Mouse (Mus musculus): ENCODE data around the gene Usp7. TPM values are rescaled to one million over a fixed set of nuclear protein-coding genes. Genes with fewer than 3 reads are reported as not detected.

Usp7 gene
- polyA plus RNA-seq, 2 experiments, result 35.5 to 57.5 TPM

GRCm38 (mm10) chr16:8686871-8687535 lies 105.1 kb downstream of the Usp7 start:
- H3K9ac ChIP-seq (replicated peaks), result peak overlapping the region; percentile 80

DNA sequence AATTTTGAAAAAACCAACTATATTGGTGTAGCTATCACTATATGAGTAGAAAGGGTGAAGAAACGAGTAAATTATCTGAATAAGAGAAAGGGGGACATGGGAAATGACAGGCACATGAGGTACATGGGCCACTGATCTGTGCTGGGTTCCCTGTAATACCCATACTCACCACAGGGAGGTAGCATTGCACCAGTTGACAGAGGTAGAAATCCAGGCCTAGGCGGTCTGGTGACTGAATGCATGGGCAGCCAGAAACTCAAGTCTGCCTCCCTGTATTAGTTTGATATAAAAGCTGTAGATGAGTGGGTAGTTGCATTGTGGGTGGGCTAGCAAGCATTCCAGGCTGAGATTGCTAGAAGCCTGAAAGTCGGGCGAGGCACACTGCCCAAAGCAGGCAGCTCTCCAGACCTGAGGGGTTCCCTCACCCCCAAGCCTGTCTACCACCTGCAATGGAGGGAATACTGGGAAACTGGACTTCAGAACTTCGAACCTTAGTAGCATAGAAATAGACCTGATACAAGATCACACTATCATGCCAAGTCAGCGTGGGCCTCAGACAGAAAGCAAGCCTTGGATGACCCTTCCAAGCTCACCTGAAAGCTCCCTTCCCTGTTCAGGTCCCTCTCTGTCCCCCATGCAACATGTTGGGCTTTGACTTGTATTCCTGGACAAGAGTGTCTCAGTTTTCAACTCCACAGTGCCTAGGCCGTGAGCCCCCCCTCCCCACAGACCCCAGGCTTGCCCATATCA lies 105.8 kb downstream of the Usp7 start:
- 14% methylated on average over 7 of the region's 7 CpGs for WGBS (ENCODE audit: insufficient replicate concordance)
- Histone ChIP-seq H3K4me2 (ENCODE audit: low read depth) (peak overlapping the region; percentile 89), H3K9ac (replicated peaks) (peak overlapping the region; percentile 80), H3K4me1 (replicated peaks; ENCODE audit: control insufficient read depth in 2 of 2, insufficient read depth in 2 of 2, low read length in 1 of 2) (peaks cover 40 to 46% of the 10 kb centered on the region in 2 experiments), H3K36me3 (replicated peaks; ENCODE audit: control insufficient read depth, insufficient read depth, low read depth) (peaks cover 46% of the 10 kb centered on the region), H3K4me3 (ENCODE audit: insufficient read depth in 1 of 2, low read depth in 2 of 2, low read length in 2 of 2) (peak overlapping the region; percentile 42 to 44), H3K9me3 (ENCODE audit: control insufficient read depth, low read length) (no peaks in the 10 kb centered on the region), H3K27me3 (ENCODE audit: control insufficient read depth, insufficient read depth, low read length) (no peaks in the 10 kb centered on the region), H3K27ac (peak overlapping the region; percentile 91)
- ATAC-seq (ENCODE audit: insufficient read depth), result peak; percentile 46
- peak; percentile 79 to 84 (median 80) for DNase-seq (ENCODE audit: low read depth in 3 of 3, low spot score in 3 of 3)
- TF ChIP-seq CTCF (IDR thresholded peaks at IDR 0.05; ENCODE audit: low read depth), result peak; percentile 98
- TF ChIP-seq EP300 (IDR thresholded peaks at IDR 0.05; ENCODE audit: low read depth), result no peak; the same call in 1 of the 2 replicates

More at GRCm38 (mm10) chr16:8686871-8687535, 105.1 kb downstream of the Usp7 start:
- 18% methylated on average over 11 of the region's 11 CpGs for WGBS (ENCODE audit: insufficient replicate concordance)
- peaks cover 40 to 46% of the 10 kb centered on the region in 2 experiments for H3K4me1 ChIP-seq (replicated peaks; ENCODE audit: control insufficient read depth in 2 of 2, insufficient read depth in 2 of 2, low read length in 1 of 2)
- H3K36me3 ChIP-seq (replicated peaks; ENCODE audit: control insufficient read depth, insufficient read depth, low read depth), result peaks cover 53% of the 10 kb centered on the region
- TF ChIP-seq CTCF (IDR thresholded peaks at IDR 0.05; ENCODE audit: low read depth), result peak; percentile 33; the same call in 1 of the 2 replicates
- TF ChIP-seq EP300 (IDR thresholded peaks at IDR 0.05; ENCODE audit: low read depth), result peak; percentile 98
- DNase-seq (ENCODE audit: low read depth in 3 of 3, low spot score in 3 of 3) (peak; percentile 91 to 93 (median 92)), ATAC-seq (ENCODE audit: insufficient read depth) (peak; percentile 96)
- no peaks in the 10 kb centered on the region for H3K9me3 ChIP-seq (ENCODE audit: control insufficient read depth, low read length)
- H3K27ac ChIP-seq, result peak overlapping the region; percentile 91
- H3K27me3 ChIP-seq (ENCODE audit: control insufficient read depth, insufficient read depth, low read length), result no peaks in the 10 kb centered on the region
- peak overlapping the region; percentile 89 for H3K4me2 ChIP-seq (ENCODE audit: low read depth)
- peak overlapping the region; percentile 42 to 44 for H3K4me3 ChIP-seq (ENCODE audit: insufficient read depth in 1 of 2, low read depth in 2 of 2, low read length in 2 of 2)

DNA sequence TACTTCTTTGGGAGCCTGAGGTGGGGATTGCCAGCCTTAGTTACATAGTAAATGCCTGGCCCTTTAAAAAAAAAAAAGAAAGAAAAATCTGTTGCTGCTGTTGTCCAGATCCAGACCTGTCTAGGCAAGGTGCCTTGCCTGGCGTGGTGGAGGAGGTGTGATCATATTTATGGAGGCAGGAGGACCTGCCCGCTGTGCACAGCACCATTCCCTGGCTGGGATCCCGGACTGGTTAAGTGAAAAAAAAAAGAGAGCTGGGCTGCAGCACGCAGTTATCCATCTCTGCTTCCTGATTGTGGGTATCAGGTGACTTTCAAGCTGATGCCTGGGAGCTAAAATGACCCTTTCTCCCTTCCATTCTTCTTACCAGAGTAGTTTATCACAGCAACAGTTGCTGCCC lies 107.0 kb downstream of the Usp7 start:
- ATAC-seq (ENCODE audit: insufficient read depth) (no peak), DNase-seq (ENCODE audit: low read depth in 3 of 3, low spot score in 3 of 3) (no peak)
- Histone ChIP-seq H3K9ac (replicated peaks) (peak overlapping the region; percentile 80; the same call in 1 of the 2 replicates), H3K27ac (peak overlapping the region; percentile 91), H3K9me3 (ENCODE audit: control insufficient read depth, low read length) (no peaks in the 10 kb centered on the region), H3K4me1 (replicated peaks; ENCODE audit: control insufficient read depth in 2 of 2, insufficient read depth in 2 of 2, low read length in 1 of 2) (peaks cover 42 to 45% of the 10 kb centered on the region in 2 experiments), H3K36me3 (replicated peaks; ENCODE audit: control insufficient read depth, insufficient read depth, low read depth) (peaks cover 34% of the 10 kb centered on the region), H3K4me3 (ENCODE audit: insufficient read depth in 1 of 2, low read depth in 2 of 2, low read length in 2 of 2) (no peak overlapping the region), H3K4me2 (ENCODE audit: low read depth) (no peak overlapping the region), H3K27me3 (ENCODE audit: control insufficient read depth, insufficient read depth, low read length) (no peaks in the 10 kb centered on the region)
- TF ChIP-seq CTCF (IDR thresholded peaks at IDR 0.05; ENCODE audit: low read depth) (no peak), EP300 (IDR thresholded peaks at IDR 0.05; ENCODE audit: low read depth) (no peak)
- WGBS (ENCODE audit: insufficient replicate concordance), result 74% methylated on average over 4 of the region's 4 CpGs

DNA sequence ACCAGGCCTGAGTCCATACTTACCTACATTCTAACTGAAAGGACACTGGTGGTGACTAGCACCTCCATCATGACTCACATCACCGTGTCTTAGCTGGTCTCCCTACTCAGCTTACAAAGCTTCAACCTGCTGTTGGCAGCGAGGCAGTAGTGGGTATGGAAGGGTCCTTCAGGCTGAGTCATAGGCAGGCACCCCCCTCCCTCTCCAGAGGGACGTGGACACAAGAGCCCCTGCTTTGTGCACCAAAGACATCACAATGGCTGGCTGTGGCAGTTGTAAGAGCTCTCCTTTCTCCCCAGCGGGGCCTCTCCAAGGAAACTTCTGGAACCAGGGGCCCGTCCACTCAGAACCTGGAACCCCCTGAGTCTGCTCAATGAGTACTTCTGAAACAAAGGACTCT lies 111.6 kb downstream of the Usp7 start, which contains the start of gene Gm5767:
Gm5767 (plus strand) TSS at position 301 of the 400 bp plus-strand sequence.
- Histone ChIP-seq H3K9me3 (ENCODE audit: control insufficient read depth, low read length) (no peaks in the 10 kb centered on the region), H3K36me3 (replicated peaks; ENCODE audit: control insufficient read depth, insufficient read depth, low read depth) (peaks cover 1% of the 10 kb centered on the region), H3K9ac (replicated peaks) (no peak within 1 kb of the TSS; the same call in 1 of the 2 replicates), H3K4me1 (replicated peaks; ENCODE audit: control insufficient read depth in 2 of 2, insufficient read depth in 2 of 2, low read length in 1 of 2) (peaks cover 41 to 49% of the 10 kb centered on the region in 2 experiments), H3K4me3 (ENCODE audit: insufficient read depth in 1 of 2, low read depth in 2 of 2, low read length in 2 of 2) (no peak within 1 kb of the TSS), H3K4me2 (ENCODE audit: low read depth) (no peak within 1 kb of the TSS), H3K27ac (peak within 1 kb of the TSS; percentile 98), H3K27me3 (ENCODE audit: control insufficient read depth, insufficient read depth, low read length) (no peaks in the 10 kb centered on the region)
- WGBS (ENCODE audit: insufficient replicate concordance), result 83% methylated on average over 5 of the region's 5 CpGs
- no peak for TF ChIP-seq EP300 (IDR thresholded peaks at IDR 0.05; ENCODE audit: low read depth)
- DNase-seq (ENCODE audit: low read depth in 3 of 3, low spot score in 3 of 3), result no peak
- no peak for ATAC-seq (ENCODE audit: insufficient read depth)

GRCm38 (mm10) chr16:8679780-8680179 lies 112.3 kb downstream of the Usp7 start:
- Histone ChIP-seq H3K27me3 (ENCODE audit: control insufficient read depth, insufficient read depth, low read length) (no peaks in the 10 kb centered on the region), H3K9ac (replicated peaks) (no peak overlapping the region; the same call in 1 of the 2 replicates), H3K4me2 (ENCODE audit: low read depth) (no peak overlapping the region), H3K4me1 (replicated peaks; ENCODE audit: control insufficient read depth in 2 of 2, insufficient read depth in 2 of 2, low read length in 1 of 2) (peaks cover 45 to 50% of the 10 kb centered on the region in 2 experiments), H3K4me3 (ENCODE audit: insufficient read depth in 1 of 2, low read depth in 2 of 2, low read length in 2 of 2) (no peak overlapping the region), H3K27ac (peak overlapping the region; percentile 98), H3K36me3 (replicated peaks; ENCODE audit: control insufficient read depth, insufficient read depth, low read depth) (no peaks in the 10 kb centered on the region; the same call in 1 of the 2 replicates), H3K9me3 (ENCODE audit: control insufficient read depth, low read length) (no peaks in the 10 kb centered on the region)
- DNase-seq (ENCODE audit: low read depth in 3 of 3, low spot score in 3 of 3), result no peak
- TF ChIP-seq EP300 (IDR thresholded peaks at IDR 0.05; ENCODE audit: low read depth) (no peak), CTCF (IDR thresholded peaks at IDR 0.05; ENCODE audit: low read depth) (no peak)
- ATAC-seq (ENCODE audit: insufficient read depth), result no peak
- 63% methylated on average over 3 of the region's 3 CpGs for WGBS (ENCODE audit: insufficient replicate concordance)

Data from liver, embryonic 14.5 days (tissue).